Comparison of ENCODE assay signal across 26 mouse cellular contexts in genomic region chr5:139877563-139877962, GRCm38 (mm10). TPM values are rescaled to one million over a fixed set of nuclear protein-coding genes. Genes with fewer than 3 reads are reported as not detected.
DNase-seq lines count a peak whose midpoint lies in the region; ATAC-seq and TF ChIP-seq lines count a peak whose summit lies in the region.
"Had no signal": no experiment of that assay in that cellular context is flagged by ENCODE, and none has a peak within 500 bp of the region (broad histone marks: within the 10 kb centered on the region; RNA-seq: fewer than 3 reads in every experiment).

No protein-coding gene starts in this region.

- DNase-seq in lung, adult 18-20 months: peak; percentile 52 to 71
- DNase-seq in lung, postnatal 14 days: no peak
- DNase-seq in lung, embryonic 14.5 days: peak; percentile 48
- peak; percentile 91 for DNase-seq in lung, postnatal 0 days (ENCODE audit: low spot score)
- DNase-seq in lung, postnatal 4 days: peak; percentile 15 to 39
- DNase-seq in adrenal gland, adult 18-20 months (ENCODE audit: low spot score in 2 of 2): no peak
- DNase-seq: adrenal gland, postnatal 10 days; cerebellum, adult 11 months; cerebellum, adult 9-11 months; forebrain, postnatal 0 days; gastrocnemius, adult 2 months; gastrocnemius, postnatal 25 days; heart, postnatal 36 days had no signal

- H3K36me3 ChIP-seq in lung, embryonic 14.5 days (ENCODE audit: insufficient read depth): no peaks in the 10 kb centered on the region
- no peaks in the 10 kb centered on the region for H3K36me3 ChIP-seq in lung, postnatal 0 days (ENCODE audit: insufficient read depth, low read length)
- H3K36me3 ChIP-seq in kidney, embryonic 14.5 days (ENCODE audit: control insufficient read depth, insufficient read depth, low read length): no peaks in the 10 kb centered on the region
- H3K36me3 ChIP-seq: embryonic facial prominence, embryonic 10.5 days; heart, embryonic 13.5 days; hindbrain, embryonic 15.5 days had no signal

- peak; percentile 99 for TF ChIP-seq EP300 in lung, postnatal 0 days (IDR thresholded peaks at IDR 0.05)

- H3K4me3 ChIP-seq in lung, embryonic 14.5 days (ENCODE audit: low read depth, low read length): no peak overlapping the region
- no peak overlapping the region for H3K4me3 ChIP-seq in lung, postnatal 0 days (ENCODE audit: low read depth, low read length)
- H3K4me3 ChIP-seq in kidney, embryonic 14.5 days (ENCODE audit: low read length): no peak overlapping the region
- H3K4me3 ChIP-seq: embryonic facial prominence, embryonic 10.5 days; forebrain, embryonic 13.5 days; gastrocnemius, adult 2 months; heart, embryonic 13.5 days; hindbrain, embryonic 15.5 days had no signal

- no peak overlapping the region for H3K4me2 ChIP-seq in lung, embryonic 14.5 days
- no peak overlapping the region for H3K4me2 ChIP-seq in lung, postnatal 0 days (replicated peaks; ENCODE audit: low read depth, low read length)
- no peak overlapping the region for H3K4me2 ChIP-seq in kidney, embryonic 14.5 days (replicated peaks; ENCODE audit: low read depth, low read length)
- H3K4me2 ChIP-seq: forebrain, embryonic 13.5 days; heart, embryonic 13.5 days; hindbrain, embryonic 15.5 days had no signal

- 48% methylated on average over 7 of the region's 7 CpGs for WGBS in lung, embryonic 14.5 days
- 35% methylated on average over 7 of the region's 7 CpGs for WGBS in lung, postnatal 0 days
- 43% methylated on average over 7 of the region's 7 CpGs for WGBS in kidney, embryonic 14.5 days

- H3K27ac ChIP-seq in lung, embryonic 14.5 days (ENCODE audit: low read depth): 0 out of 2 replicates have a peak overlapping the region, but pooled peaks have one; percentile 50
- H3K27ac ChIP-seq in lung, postnatal 0 days (ENCODE audit: low read length): peak overlapping the region; percentile 60
- H3K27ac ChIP-seq in kidney, embryonic 14.5 days (ENCODE audit: low read depth, low read length): no peak overlapping the region
- H3K27ac ChIP-seq: embryonic facial prominence, embryonic 10.5 days; forebrain, embryonic 13.5 days; gastrocnemius, adult 2 months; heart, embryonic 13.5 days; hindbrain, embryonic 15.5 days had no signal

- peak; percentile 82 for ATAC-seq in lung, embryonic 14.5 days (ENCODE audit: insufficient read depth)
- peak; percentile 96 for ATAC-seq in lung, postnatal 0 days
- no peak for ATAC-seq in kidney, embryonic 14.5 days (ENCODE audit: low FRiP score, low TSS enrichment)
- ATAC-seq: forebrain, embryonic 13.5 days; forebrain, postnatal 0 days had no signal

- no peaks in the 10 kb centered on the region for H3K9me3 ChIP-seq in lung, embryonic 14.5 days (ENCODE audit: low read depth, low read length)
- H3K9me3 ChIP-seq in lung, postnatal 0 days (ENCODE audit: low read length): no peaks in the 10 kb centered on the region
- no peaks in the 10 kb centered on the region for H3K9me3 ChIP-seq in kidney, embryonic 14.5 days (ENCODE audit: control insufficient read depth, low read length)
- H3K9me3 ChIP-seq: embryonic facial prominence, embryonic 10.5 days; heart, embryonic 13.5 days; hindbrain, embryonic 15.5 days had no signal

- TF ChIP-seq CTCF in lung, embryonic 14.5 days (IDR thresholded peaks at IDR 0.05; ENCODE audit: low read depth): no peak
- TF ChIP-seq CTCF in lung, postnatal 0 days (IDR thresholded peaks at IDR 0.05): no peak

- H3K4me1 ChIP-seq in lung, embryonic 14.5 days (ENCODE audit: insufficient read depth): no peaks in the 10 kb centered on the region
- H3K4me1 ChIP-seq in lung, postnatal 0 days (ENCODE audit: insufficient read depth, low read depth, low read length): 0 out of 2 replicates have a peak, but pooled peaks cover 3% of the 10 kb centered on the region
- H3K4me1 ChIP-seq in kidney, embryonic 14.5 days (ENCODE audit: control insufficient read depth, insufficient read depth, low read length): no peaks in the 10 kb centered on the region
- H3K4me1 ChIP-seq: embryonic facial prominence, embryonic 10.5 days; forebrain, embryonic 13.5 days; heart, embryonic 13.5 days; hindbrain, embryonic 15.5 days had no signal

- no peaks in the 10 kb centered on the region for H3K27me3 ChIP-seq in lung, embryonic 14.5 days (ENCODE audit: insufficient read depth, low read length)
- H3K27me3 ChIP-seq in lung, postnatal 0 days (replicated peaks; ENCODE audit: insufficient read depth, low read length): no peaks in the 10 kb centered on the region
- no peaks in the 10 kb centered on the region for H3K27me3 ChIP-seq in kidney, embryonic 14.5 days (ENCODE audit: control insufficient read depth, insufficient read depth, low read length)
- H3K27me3 ChIP-seq: forebrain, embryonic 13.5 days; hindbrain, embryonic 15.5 days had no signal

- no peak overlapping the region for H3K9ac ChIP-seq in lung, embryonic 14.5 days
- H3K9ac ChIP-seq in lung, postnatal 0 days (replicated peaks; ENCODE audit: low read depth): no peak overlapping the region
- H3K9ac ChIP-seq in kidney, embryonic 14.5 days (ENCODE audit: low read depth, low read length): no peak overlapping the region
- H3K9ac ChIP-seq: forebrain, embryonic 13.5 days; forebrain, postnatal 0 days; heart, embryonic 13.5 days; hindbrain, embryonic 15.5 days had no signal

RNA-seq across cellular contexts. Expression of gene Elfn1, which starts 30.2 kb away (rescaled TPM):
- polyA plus RNA-seq in lung, embryonic 14.5 days (2014; fragmentation: Nextera tagmentation; extraction: Ambion mirVana): 0.12 and 0.46 TPM in 2 replicates
- 1.5 TPM in 2 replicates for polyA plus RNA-seq in lung, postnatal 0 days (2015; fragmentation: Nextera tagmentation; extraction: Ambion mirVana)
- 0.14 and 0.50 TPM in 2 replicates for polyA plus RNA-seq in kidney, embryonic 14.5 days (2014; fragmentation: Nextera tagmentation; extraction: Ambion mirVana)
- total RNA-seq in adrenal gland, adult 18-20 months (2021): 10 to 100 TPM in 1 of 2 experiments, under 1 TPM in 1; 0.10 to 19.6 TPM
- total RNA-seq: gastrocnemius, adult 2 months; gastrocnemius, postnatal 25 days; granulocyte monocyte progenitor cell, adult 5-6 weeks had no signal

RNA-seq across cellular contexts. Expression of gene Psmg3, which starts 50.9 kb away (rescaled TPM):
- 78.8 and 79.3 TPM in 2 replicates for polyA plus RNA-seq in lung, embryonic 14.5 days (2014; fragmentation: Nextera tagmentation; extraction: Ambion mirVana)
- polyA plus RNA-seq in lung, postnatal 0 days (2015; fragmentation: Nextera tagmentation; extraction: Ambion mirVana): 41.1 and 45.4 TPM in 2 replicates
- polyA plus RNA-seq in kidney, embryonic 14.5 days (2014; fragmentation: Nextera tagmentation; extraction: Ambion mirVana): 82.4 and 87.9 TPM in 2 replicates
- 10 to 100 TPM; 18.3 to 19.9 TPM for total RNA-seq in adrenal gland, adult 18-20 months (2021)

RNA-seq across cellular contexts. Expression of gene Gm26938, which starts 51.4 kb away (rescaled TPM):
- not detected in 2 replicates for polyA plus RNA-seq in lung, embryonic 14.5 days (2014; fragmentation: Nextera tagmentation; extraction: Ambion mirVana)
- polyA plus RNA-seq in lung, postnatal 0 days (2015; fragmentation: Nextera tagmentation; extraction: Ambion mirVana): 0.33 TPM in 1 of 2 replicates, not detected in the other
- not detected in 2 replicates for polyA plus RNA-seq in kidney, embryonic 14.5 days (2014; fragmentation: Nextera tagmentation; extraction: Ambion mirVana)
- not detected for total RNA-seq in adrenal gland, adult 18-20 months (2021)
- total RNA-seq: adrenal gland, postnatal 10 days; adrenal gland, postnatal 4 days; ES-E14; forebrain, postnatal 0 days; gastrocnemius, adult 2 months; gastrocnemius, postnatal 25 days; granulocyte monocyte progenitor cell, adult 5-6 weeks; heart, adult 8-10 months; heart, postnatal 36 days had no signal
- polyA plus RNA-seq: brain, embryonic 14.5 days; embryonic facial prominence, embryonic 10.5 days; embryonic facial prominence, embryonic 14.5 days; forebrain, embryonic 13.5 days; forebrain, postnatal 0 days; heart, embryonic 13.5 days; heart, postnatal 0 days; hindbrain, embryonic 11.5 days; hindbrain, embryonic 15.5 days had no signal

RNA-seq across cellular contexts. Expression of gene Tmem184a, which starts 57.8 kb away (rescaled TPM):
- polyA plus RNA-seq in lung, embryonic 14.5 days (2014; fragmentation: Nextera tagmentation; extraction: Ambion mirVana): 8.4 and 10.5 TPM in 2 replicates
- polyA plus RNA-seq in lung, postnatal 0 days (2015; fragmentation: Nextera tagmentation; extraction: Ambion mirVana): 15.5 and 19.1 TPM in 2 replicates
- 3.7 and 4.9 TPM in 2 replicates for polyA plus RNA-seq in kidney, embryonic 14.5 days (2014; fragmentation: Nextera tagmentation; extraction: Ambion mirVana)
- total RNA-seq in adrenal gland, adult 18-20 months (2021): 1 to 10 TPM in 1 of 2 experiments, under 1 TPM in 1; 0.33 to 1.3 TPM
- total RNA-seq: granulocyte monocyte progenitor cell, adult 5-6 weeks; heart, postnatal 36 days had no signal

Comparison
In these comparisons a context has a peak if more than half of its experiments do, and no peak if none do; other contexts are left out.
1. DNase-seq: peak in lung, adult 18-20 months (2 of 2), lung, embryonic 14.5 days (single experiment), lung, postnatal 0 days (single experiment) and lung, postnatal 4 days (2 of 2); none in lung, postnatal 14 days (single experiment) and adrenal gland, adult 18-20 months (0 of 2).